Mouse (Mus musculus): ENCODE data around the gene Rap1gap2. TPM values are rescaled to one million over a fixed set of nuclear protein-coding genes. Genes with fewer than 3 reads are reported as not detected.

The Rap1gap2 gene
- total RNA-seq, 2 experiments from 2014 or later, result 74.4 to 94.6 TPM

DNA sequence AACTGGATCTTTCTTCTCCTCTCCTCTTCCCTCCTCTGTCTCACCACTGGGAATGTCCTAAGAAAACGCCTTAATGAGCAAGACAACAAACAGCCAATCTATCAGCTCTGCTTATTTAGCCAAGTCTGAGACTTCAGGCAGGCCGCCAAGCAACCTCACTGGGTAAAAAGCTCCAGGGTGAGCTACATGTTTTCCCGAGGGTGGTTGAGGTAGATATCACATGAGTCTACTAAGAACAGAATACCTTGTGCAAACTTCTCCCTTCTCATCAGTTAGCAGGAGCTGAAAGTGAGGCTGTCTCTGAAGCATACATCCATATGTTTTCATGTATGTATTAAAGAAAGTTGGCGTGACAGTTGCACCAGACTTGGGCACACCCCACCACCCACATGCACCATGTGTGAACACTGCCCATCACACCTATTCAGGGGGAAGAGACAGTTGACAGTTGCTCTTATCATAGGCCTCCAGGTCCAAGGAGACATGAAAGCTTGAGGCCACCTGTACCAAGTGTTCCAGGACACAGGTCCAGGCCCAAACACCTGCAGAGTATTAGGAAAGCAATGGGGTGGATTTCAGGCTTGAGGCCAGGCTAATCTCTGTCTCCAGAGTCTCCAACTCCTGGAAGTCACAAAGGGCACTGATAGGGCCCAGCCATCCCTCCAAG is 35.8 kb downstream of the Rap1gap2 start:
- DNase-seq, result no peak

DNA sequence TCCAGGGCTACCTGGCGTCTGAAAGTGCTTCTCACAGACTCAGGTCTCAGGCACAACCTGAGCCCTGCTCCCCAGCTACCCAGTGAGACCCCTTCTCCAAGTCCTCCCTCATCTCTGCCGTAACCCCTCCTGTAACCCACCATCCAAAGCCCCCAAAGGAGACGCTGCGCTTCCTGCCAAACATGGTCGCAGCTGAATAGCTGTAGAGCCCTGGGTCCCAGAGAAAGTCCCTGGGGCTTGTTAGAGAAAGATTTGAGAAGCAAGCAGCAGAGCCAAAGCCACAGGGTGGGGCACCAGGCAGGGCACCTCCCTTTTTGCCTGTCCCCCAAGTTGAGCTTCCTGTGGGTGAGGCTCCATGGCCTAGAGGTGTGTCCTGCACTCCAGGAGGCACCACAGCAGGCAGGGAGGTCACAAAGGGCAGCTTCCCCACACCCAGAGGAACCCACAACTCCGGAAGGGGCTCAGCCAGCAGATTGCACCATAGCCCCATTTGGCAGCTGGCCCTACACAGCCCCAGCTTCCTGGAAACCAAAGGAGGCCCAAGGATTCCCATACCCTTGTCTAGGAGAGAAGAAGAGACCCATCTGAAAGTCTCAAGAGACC is 38.2 kb downstream of the Rap1gap2 start:
- DNase-seq, result peak; percentile 27 to 69

DNA sequence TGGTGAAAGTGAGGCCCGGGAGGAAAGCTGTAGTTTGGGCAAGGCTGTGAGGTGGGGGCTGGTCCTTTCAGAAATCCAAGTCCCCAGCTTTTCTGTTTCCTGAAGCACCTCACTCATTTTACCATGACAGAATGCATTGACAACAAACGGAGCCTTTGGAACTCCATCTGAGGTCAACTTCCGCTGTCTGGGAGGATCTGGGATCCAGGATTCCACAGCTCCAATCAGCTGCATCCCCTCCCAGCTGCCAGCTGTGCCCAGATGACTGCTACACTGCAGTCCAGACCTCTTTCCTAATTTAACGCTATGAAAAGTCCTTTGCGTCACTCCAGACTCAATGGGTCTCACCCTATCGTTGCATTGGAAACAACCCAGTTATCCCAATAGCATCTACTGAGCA is 41.0 kb downstream of the Rap1gap2 start:
- DNase-seq, result no peak

DNA sequence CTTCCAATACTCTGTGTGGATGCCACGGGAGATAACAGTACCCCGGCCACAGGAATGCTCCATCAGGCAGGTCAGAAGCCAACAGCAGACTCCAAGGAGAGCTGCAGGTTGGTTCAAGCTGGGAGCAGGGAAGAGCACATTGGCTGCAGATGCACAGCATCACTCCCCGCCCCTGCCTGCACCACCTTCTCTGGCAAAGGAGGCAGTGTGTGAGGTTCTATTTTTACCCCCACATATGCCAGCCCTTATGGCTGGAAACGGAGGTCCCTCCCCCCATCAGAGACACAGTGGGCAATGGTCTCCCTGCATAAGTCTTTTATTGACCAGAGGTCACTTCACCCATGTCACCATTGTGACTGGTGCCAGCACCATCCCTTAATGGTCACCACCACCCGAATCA is 42.3 kb downstream of the Rap1gap2 start:
- DNase-seq, result no peak

DNA sequence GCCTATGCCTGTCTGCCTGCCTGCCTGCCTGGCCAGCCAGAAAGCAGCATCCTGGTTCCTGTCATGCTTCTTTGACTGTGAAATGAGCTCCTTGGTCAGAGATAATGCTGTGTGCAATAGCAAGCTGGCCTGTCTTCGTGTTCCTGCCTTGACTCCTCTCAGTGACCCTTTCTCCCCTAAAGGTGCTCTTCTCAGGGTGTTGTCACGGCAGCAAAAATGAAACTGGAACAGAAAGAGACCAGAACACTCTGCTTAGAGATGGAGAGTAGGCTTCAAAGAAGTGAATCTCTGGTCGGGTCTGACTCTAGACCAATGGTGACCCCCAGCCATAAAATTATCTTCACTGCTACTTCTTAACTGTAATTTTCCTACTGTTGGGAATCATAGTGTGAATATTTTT is 42.7 kb downstream of the Rap1gap2 start:
- DNase-seq, result no peak

DNA sequence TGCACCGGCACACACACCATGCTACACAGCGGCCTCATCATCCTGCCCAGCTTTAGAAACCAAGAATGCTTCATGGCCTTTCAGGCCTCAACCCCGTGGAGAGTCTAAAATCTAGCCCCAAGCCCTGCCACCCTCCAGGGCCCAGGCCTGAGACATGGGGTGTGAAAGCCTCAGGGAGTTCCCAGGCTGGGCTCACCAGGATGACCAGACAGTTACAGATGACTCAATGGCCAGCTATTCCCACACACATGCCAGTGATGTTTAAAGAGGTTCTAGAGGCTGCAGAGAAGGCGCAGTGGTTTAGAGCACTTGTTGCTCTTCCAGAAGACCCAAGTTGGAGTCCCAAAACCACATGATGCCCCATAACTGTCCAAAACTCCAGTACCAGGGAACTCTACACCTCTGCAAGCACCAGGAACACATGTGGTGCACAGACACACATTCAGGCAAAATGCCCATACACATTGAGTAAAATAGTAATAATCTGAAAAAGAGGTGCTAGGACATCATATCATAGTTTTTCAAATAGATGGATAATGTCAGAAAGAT is 44.3 kb downstream of the Rap1gap2 start:
- DNase-seq, result no peak

DNA sequence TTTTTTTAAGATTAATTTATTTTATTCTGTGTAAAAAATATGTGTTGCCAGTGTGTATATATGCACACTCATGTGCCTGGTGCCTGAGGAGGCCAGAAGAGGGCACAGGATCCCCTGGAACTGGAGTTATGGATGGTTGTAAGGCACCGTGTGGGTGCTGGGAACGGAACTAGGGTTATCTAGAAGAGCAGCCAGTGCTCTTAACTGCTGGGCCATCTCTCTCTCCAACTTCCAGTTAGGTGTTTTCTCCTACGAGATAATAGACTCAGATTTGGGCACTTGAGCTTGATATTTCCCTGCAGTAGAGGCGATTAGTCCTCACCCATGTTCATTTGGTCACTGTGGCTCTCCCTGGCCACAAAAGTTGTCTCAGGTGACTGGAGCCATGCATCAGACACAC is 49.3 kb downstream of the Rap1gap2 start:
- no peak for DNase-seq

DNA sequence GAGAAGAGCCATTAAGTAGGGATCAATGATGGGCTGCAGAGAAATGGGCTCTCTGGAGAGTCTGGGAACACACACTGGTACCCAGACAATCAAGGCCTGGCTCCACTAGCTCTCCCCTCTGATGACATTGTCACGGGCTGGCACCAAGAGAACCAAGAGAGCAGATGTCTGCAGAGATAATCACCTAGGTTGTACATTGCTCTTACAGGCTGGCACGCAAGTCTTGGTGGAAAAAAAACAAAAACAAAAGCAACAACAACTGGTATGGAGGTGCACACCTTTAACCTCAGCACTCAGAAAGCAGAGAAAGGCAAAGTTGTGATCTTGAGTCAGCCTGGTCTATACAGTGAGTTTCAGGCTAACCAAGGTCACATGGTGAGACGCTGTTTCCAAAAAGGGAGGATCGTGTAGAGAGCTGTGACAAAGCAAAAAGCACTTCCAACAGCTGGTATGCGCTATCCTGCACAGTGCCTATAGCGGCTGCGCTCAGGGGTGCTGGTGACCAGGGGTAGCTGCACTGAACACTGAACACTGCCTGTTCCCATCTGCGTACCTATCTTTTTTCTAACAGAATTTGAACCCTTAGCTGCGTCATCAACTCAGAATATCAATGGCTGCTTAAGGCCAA is 50.0 kb downstream of the Rap1gap2 start:
- DNase-seq, result no peak

DNA sequence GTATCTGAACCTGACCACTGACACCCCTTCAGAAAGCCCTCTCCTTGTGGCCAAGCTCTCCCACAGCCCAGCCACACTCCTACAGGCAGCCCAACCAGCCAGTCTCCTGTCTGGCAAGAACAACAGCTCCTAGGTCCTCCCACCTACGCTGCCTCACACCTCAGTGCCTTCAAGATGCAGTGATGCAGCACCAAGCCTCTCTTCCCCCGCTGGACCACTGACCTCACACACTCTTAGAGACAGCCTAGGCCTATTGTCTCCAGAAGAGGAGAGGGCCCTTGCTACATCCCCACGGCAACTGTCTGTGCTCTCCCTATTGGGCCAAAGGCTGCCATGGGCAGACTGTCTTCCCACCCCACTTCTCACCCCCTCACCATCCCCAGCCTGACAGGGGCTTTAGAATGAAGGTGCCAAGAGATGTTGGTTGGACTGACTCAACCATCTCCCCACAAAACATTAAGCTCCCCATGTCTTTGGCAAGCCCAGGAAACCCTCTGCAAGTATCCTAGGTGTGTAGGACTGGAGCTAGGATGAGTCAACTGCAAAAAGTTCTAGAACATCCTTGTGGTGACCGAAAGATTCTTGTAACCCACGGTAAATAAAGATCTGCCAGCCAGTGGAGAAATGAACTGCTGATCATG is 50.8 kb downstream of the Rap1gap2 start:
- DNase-seq, result no peak

DNA sequence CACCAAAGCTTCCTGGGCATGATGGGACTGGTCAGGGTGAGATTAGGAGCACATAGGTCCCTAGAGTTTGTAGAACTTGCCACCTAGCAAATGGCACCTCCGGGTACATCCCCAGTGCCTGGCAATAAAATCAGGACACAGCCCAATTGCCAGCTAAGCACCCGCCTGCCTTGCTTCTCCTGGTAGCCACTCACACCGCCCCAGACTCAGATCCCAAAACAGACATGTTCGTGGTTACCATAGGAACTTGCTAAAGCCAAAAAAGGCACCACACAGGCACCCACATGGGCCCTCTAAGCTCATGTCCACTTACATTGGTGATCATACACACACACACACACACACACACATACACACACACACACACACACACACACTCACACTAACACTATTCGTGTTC is 51.8 kb downstream of the Rap1gap2 start:
- no peak for DNase-seq

DNA sequence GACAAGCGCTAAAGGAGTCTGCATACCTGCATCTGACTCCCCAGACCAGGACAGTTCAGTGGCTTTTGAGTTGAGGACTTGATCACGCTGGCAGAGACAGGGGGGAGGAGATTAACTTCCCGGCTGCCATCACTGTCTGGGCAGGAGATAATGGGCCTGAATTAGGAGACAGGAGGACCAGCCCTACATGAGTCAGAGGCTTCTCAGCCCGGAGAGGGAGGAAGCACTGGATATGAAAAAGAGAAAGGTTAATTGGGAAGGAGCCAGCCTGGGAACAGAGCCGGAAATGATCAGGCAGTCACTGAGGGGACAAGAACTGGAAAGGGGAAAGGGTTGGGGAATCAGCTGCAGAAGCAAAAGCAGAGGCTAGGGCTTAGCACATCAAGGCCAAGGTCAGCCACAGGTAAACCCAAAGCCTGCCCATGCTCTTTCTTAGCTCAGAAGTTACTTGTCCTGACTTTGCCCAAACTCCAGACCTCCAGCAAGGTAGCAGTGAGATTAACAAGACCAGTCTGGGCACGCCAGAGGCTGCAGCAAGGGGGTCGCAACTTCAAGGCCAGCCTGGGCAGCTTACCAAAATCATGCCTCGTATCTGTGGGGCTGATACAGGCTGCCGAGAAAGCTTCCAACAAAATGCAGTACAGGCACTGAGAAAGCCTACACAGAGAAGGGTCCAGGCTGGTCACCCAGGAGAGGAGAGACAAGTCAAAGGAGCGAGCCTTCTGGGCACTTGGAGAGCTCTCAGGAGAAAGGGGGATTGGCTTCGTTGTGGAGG is 53.1 kb downstream of the Rap1gap2 start:
- peak in 1 of 2 experiments; percentile 39 for DNase-seq

DNA sequence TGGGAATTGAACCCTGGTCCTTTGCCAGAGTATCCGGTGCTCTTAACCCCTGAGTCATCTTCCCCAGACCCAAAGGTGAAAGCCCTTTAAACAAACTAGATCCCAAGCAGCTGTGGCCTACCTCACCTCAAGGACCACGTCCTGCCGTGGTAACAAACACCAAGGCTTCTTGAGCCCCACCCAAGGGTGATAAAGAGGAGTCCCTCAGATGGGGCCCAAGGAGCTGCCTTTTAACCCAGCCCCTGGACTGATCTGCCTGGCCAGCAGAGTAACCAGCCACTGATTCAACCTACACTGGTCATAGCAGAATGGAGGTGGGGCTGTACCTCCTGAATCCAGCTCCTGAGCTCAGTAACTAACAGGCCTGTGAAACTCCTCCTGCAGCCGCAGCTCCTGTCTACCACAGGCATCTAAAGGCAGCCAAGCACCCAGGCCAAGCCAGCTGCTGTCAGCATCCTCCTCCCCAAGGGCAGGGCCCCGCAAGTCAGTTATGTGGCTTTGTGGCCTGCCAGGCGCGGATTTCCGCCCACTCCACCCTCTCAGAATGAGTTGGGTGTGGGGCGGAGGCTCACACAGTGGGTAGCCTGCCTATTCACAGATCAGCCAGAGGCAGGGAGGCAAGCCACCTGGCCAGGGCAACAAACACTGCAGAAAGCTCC is 54.9 kb downstream of the Rap1gap2 start:
- peak in 1 of 2 experiments; percentile 65 for DNase-seq

DNA sequence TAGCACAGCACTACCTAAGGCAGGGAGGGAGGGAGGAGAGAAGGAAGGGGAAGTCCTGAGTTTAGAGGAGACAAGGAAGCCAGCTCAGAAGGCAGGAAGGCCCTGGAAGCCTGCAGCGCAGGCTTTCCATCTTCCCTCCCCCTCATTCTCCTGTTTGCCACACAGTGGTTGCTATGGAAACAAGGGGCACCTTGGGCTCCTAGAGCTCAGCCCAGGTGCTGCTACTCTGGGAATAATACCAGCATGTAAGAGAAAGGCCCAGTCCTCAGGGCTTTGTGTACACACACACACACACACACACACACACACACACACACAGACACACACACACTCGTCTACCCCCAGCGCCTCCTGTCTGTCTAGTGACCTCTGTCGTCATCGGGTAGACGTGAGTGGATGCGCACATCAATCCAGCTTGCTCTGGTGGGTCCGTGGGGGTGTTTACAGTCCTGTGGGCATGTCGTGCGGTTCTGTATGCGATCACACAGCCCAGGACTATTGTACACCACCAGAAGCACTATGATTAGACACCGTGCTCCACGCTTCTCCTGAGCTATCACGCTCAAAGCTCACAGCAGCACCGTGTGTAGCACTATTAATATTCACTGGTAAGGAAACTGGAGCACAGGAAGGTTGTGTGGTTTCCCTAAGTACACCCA is 55.9 kb downstream of the Rap1gap2 start:
- DNase-seq, result no peak

DNA sequence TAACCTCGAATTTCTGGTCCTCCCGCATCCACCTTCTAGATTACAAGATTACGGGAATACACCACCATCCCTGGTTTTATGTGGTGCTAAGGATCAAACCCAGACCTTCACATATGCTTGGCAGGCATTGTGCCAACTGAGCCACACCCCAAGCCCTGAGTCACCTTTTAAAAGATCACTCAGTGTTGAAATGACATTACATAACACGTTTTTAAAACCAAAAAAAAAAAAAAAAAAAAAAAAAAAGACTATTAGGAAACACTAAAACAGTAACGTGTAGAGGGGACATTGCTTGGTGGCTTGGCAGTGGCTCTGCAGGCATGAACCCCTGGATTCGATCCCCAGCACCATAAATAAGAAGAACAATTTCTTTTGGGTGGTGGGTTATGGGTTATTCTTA is 59.1 kb downstream of the Rap1gap2 start:
- no peak for DNase-seq

DNA sequence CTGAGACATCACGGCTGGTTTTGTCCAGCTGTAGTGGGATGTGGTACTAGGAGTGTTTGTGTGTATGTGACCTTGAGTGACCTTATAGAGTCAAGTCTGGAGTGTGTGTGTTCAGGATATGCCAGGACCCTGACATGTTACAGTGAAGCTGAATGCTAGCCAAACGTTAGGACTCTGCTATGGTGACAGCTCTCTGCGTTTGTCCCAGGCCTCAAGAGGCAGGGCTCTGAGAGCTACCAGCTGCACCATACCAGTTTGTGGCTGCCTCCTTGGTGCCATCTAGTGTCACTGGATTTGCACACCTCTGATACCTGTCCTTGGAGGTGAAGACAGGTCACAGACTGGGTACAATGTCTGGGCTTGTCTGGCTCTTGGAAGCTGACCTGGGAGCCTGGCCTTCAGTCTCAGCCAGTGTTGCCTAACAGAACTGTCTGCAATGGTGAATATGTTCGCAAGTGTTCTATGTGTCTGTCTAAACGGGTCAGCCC is 60.1 kb downstream of the Rap1gap2 start:
- DNase-seq, result no peak

DNA sequence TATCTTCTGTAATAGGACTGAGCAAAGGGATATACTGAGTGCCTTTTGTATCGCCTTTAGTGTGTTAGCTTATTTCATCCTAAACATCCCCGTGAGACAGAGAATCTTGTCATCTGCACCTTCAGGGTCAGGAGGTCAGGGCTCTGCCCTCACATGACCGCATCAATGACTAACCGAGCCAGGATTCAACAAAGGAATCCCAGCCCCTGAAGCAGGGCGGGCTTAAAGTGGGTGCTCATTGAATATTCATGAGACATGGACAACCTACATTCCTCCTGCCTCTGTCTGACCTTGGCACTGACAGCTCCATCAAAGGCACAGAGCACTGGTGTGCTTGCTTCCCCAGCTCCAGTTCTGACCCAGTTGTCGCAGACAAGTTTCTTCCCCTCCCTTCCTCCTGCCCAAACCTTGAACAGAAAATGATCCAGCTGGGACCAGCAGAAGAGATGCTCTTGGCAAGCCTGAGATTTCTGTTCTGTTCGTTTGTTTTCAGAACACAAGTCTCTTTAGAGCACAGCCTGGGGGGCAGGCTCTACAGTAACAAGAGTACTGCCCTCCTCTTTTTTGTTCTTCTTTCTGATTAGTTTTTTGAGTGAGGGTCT is 61.8 kb downstream of the Rap1gap2 start:
- no peak for DNase-seq

DNA sequence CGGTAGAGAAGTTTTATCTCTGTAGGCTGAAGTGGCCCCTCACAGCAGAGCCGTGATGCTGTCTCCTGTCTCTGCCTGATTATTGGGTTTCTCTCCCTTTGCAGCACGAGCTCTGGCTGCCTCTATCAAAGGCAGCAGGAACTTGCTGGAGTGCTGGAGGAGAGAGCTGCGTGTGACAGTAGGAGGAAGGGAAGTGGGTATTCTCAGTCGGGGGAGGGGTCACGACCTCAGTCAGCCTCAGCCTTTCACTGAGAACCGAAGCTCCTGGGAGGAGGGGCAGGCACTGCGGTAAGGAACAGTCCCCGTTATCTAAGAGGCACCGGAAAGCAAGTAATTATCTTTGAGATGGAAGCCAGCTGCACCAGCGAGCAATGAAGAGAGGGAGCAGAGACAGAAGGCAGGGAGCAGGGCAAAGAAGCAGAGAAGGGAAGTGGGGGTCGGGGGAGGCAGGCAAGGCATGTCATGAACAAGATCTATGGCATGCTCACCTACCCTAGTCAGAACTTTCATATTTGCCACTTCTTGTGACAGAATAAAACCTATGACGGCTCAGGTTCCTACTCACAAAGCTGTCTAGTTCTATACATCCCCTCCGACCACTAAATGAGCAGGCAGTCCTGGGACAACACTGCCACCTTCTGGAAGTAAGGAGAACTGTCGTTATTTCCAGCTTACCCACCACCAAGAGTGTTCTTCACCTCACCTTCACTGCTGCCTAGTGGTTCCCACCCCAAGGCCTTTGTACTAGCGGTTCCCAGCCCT is 63.6 kb downstream of the Rap1gap2 start:
- peak; percentile 46 to 65 for DNase-seq

DNA sequence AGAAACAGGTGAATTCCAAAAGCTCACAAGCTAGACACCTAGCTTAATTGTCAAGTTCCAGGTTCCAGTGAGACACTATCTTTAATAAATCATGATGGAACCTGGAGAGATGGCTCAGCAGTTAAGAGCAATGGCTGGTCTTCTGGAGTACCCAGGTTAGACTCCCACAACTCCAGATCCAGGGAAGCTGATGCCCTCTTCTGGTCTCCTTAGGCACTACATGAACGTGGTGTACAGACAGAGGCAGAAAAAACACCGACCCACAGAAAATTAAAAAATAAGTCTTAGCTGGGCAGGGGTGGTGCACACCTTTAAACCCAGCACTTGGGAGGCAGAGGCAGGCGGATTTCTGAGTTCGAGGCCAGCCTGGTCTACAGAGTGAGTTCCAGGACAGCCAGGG is 64.5 kb downstream of the Rap1gap2 start:
- DNase-seq, result peak; percentile 39 to 73

DNA sequence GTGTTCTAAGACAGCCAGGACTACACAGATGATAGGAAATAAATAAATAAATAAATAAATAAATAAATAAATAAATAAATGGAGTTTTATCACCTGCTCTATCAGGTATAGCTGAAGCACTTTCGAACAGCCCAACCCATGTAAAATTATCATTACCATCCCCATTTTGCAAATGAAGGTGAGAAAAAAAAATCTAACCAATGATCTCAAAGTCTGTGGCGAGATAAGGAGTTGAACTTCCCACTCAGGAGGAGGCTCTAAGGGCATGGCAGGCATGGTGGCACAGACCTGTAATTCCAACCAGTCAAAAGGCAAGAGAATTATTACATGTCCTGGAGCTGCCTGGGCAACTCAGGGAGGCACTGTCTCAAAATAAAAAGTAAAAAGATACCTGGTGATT is 65.2 kb downstream of the Rap1gap2 start:
- DNase-seq, result no peak

DNA sequence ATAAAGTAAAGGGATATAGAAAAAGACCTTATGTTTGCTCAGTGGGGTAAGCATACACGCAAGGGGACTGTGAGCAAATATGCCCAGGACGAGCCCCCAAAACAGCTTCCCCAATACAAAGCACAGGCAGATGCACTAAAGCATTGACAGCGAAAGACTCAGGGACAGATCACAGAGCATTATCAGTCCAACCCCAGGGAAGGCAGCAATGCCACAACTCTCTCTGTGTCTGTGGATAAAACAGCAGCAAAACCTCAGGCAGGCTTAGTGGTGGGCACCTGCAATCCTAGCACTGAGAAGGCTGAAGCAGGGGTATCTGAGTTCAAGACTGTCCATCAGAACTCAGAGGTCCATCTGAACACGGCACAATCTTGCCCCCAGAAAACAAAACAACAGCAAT is 73.4 kb downstream of the Rap1gap2 start:
- no peak for DNase-seq
